Comparison of ENCODE assay signal across 13 mouse cellular contexts in the genomic region with DNA sequence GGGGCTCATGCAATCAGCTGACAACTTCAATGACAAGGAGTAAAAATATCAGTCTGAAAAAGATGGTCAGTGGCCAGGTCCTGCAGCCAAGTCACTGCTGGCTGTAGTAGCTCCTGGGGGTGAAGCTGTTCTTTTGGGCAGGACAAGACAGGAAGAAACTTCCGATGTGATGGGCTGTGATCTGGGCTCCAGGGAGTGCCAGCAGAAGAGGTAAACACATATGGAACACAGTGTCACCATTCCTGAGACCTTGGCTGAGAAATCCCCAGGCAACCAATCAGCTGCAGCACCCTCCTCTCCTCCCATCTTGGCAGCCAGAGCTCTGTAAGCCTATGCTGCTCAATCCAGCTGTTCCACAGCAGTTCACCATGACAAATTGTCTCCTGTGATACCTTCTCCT. TPM values are rescaled to one million over a fixed set of nuclear protein-coding genes. Genes with fewer than 3 reads are reported as not detected.
A peak's percentile ranks its signal among the peaks of the same experiment; 100 is the strongest.
DNase-seq lines count a peak whose midpoint lies in the region; ATAC-seq lines count a peak whose summit lies in the region.
"Had no signal": no experiment of that assay in that cellular context is flagged by ENCODE, and none has a peak within 500 bp of the region (broad histone marks: within the 10 kb centered on the region; RNA-seq: fewer than 3 reads in every experiment).

No protein-coding gene starts in this region.

- H3K4me2 ChIP-seq in liver, embryonic 13.5 days = no peak overlapping the region
- H3K4me2 ChIP-seq: midbrain, embryonic 15.5 days had no signal

- no peak overlapping the region for H3K4me3 ChIP-seq in heart, embryonic 10.5 days
- H3K4me3 ChIP-seq in liver, embryonic 13.5 days (replicated peaks) = no peak overlapping the region
- H3K4me3 ChIP-seq: midbrain, embryonic 15.5 days had no signal

- no peaks in the 10 kb centered on the region for H3K9me3 ChIP-seq in heart, embryonic 10.5 days
- H3K9me3 ChIP-seq in liver, embryonic 13.5 days (replicated peaks) = no peaks in the 10 kb centered on the region
- H3K9me3 ChIP-seq: midbrain, embryonic 15.5 days had no signal

- H3K4me1 ChIP-seq in heart, embryonic 10.5 days = peaks cover 26% of the 10 kb centered on the region
- H3K4me1 ChIP-seq in liver, embryonic 13.5 days (replicated peaks) = peaks cover 65% of the 10 kb centered on the region

- intact Hi-C loops in left cerebral cortex, postnatal 36 days (cut with DNase I) = no loop called here

- no peak overlapping the region for H3K27ac ChIP-seq in heart, embryonic 10.5 days
- 0 out of 2 replicates have a peak overlapping the region, but pooled peaks have one; percentile 1 for H3K27ac ChIP-seq in liver, embryonic 13.5 days
- H3K27ac ChIP-seq: midbrain, embryonic 15.5 days had no signal

- no peak overlapping the region for H3K9ac ChIP-seq in liver, embryonic 13.5 days
- H3K9ac ChIP-seq: midbrain, embryonic 15.5 days had no signal

- DNase-seq in adrenal gland, adult (ENCODE audit: inconsistent age in 2 of 2, low spot score in 1 of 2) = peak; percentile 53 to 64
- no peak for DNase-seq in adrenal gland, postnatal 10 days
- peak; percentile 65 to 66 for DNase-seq in heart, adult 9 months (ENCODE audit: low spot score in 2 of 2)
- DNase-seq in heart, embryonic 10.5 days (ENCODE audit: low spot score) = no peak
- DNase-seq in 3T3-L1 (ENCODE audit: low read depth, low spot score) = peak; percentile 36
- DNase-seq in liver, embryonic 13.5 days = no peak
- no peak for DNase-seq in yolk sac, embryonic 10.5 days (ENCODE audit: low spot score)
- no peak for DNase-seq in left cerebral cortex, postnatal 36 days (ENCODE audit: low spot score in 2 of 2)
- DNase-seq: kidney, postnatal 4 days; left cerebral cortex, postnatal 4 days; thymus, postnatal 4 days had no signal

- no peak for ATAC-seq in liver, embryonic 13.5 days (ENCODE audit: low read depth)
- ATAC-seq: forebrain, embryonic 16.5 days; midbrain, embryonic 15.5 days had no signal

- H3K27me3 ChIP-seq in heart, embryonic 10.5 days (ENCODE audit: insufficient read depth, poor library complexity, severe bottlenecking) = no peaks in the 10 kb centered on the region
- no peaks in the 10 kb centered on the region for H3K27me3 ChIP-seq in liver, embryonic 13.5 days
- H3K27me3 ChIP-seq: midbrain, embryonic 15.5 days had no signal

- H3K36me3 ChIP-seq in heart, embryonic 10.5 days = peaks cover 5% of the 10 kb centered on the region
- H3K36me3 ChIP-seq in liver, embryonic 13.5 days = peaks cover 49% of the 10 kb centered on the region

- 47% methylated on average over 1 of the region's 1 CpGs for WGBS in heart, embryonic 10.5 days
- 83% methylated on average over 1 of the region's 1 CpGs for WGBS in liver, embryonic 13.5 days (ENCODE audit: insufficient replicate concordance)

RNA-seq across cellular contexts. Expression of a gene that starts 8.0 kb away (rescaled TPM):
- total RNA-seq in adrenal gland, postnatal 10 days (2021) = 10 to 100 TPM; 32.8 to 37.0 TPM
- 51.3 and 62.1 TPM in 2 replicates for polyA plus RNA-seq in heart, embryonic 10.5 days (2016; fragmentation: Nextera tagmentation; extraction: Ambion mirVana)
- 69.6 and 71.4 TPM in 2 replicates for polyA plus RNA-seq in liver, embryonic 13.5 days (2015; fragmentation: Nextera tagmentation; extraction: Ambion mirVana)
- total RNA-seq in left cerebral cortex, postnatal 36 days (2021) = 100 to 1,000 TPM; 158 to 165 TPM

RNA-seq across cellular contexts. Expression of a gene that starts 8.1 kb away (rescaled TPM):
- total RNA-seq in adrenal gland, postnatal 10 days (2021) = 10 to 100 TPM; 29.4 to 39.2 TPM
- 25.8 and 29.7 TPM in 2 replicates for polyA plus RNA-seq in heart, embryonic 10.5 days (2016; fragmentation: Nextera tagmentation; extraction: Ambion mirVana)
- polyA plus RNA-seq in liver, embryonic 13.5 days (2015; fragmentation: Nextera tagmentation; extraction: Ambion mirVana) = 7.6 and 7.9 TPM in 2 replicates
- total RNA-seq in left cerebral cortex, postnatal 36 days (2021) = 10 to 100 TPM; 36.6 to 48.0 TPM

RNA-seq across cellular contexts. Expression of a gene that starts 50.8 kb away (rescaled TPM):
- 10 to 100 TPM; 26.8 to 41.9 TPM for total RNA-seq in adrenal gland, postnatal 10 days (2021)
- polyA plus RNA-seq in heart, embryonic 10.5 days (2016; fragmentation: Nextera tagmentation; extraction: Ambion mirVana) = 25.4 and 30.0 TPM in 2 replicates
- polyA plus RNA-seq in liver, embryonic 13.5 days (2015; fragmentation: Nextera tagmentation; extraction: Ambion mirVana) = 13.4 and 13.8 TPM in 2 replicates
- 10 to 100 TPM; 31.7 to 48.3 TPM for total RNA-seq in left cerebral cortex, postnatal 36 days (2021)

Comparison
In these comparisons a context has a peak if more than half of its experiments do, and no peak if none do; other contexts are left out.
1. DNase-seq: peak in adrenal gland, adult (2 of 2), heart, adult 9 months (2 of 2) and 3T3-L1 (single experiment); none in adrenal gland, postnatal 10 days (single experiment), heart, embryonic 10.5 days (single experiment), liver, embryonic 13.5 days (single experiment), yolk sac, embryonic 10.5 days (single experiment) and left cerebral cortex, postnatal 36 days (0 of 2).
2. RNA of a gene that starts 8.0 kb away (total RNA-seq): 158 to 165 TPM in left cerebral cortex, postnatal 36 days; 32.8 to 37.0 TPM in adrenal gland, postnatal 10 days; every median in the first group is over 4 times any median in the second.